Mouse (Mus musculus): ENCODE results near the gene Ccdc57.
"Not testable (repeated sequence)": the region's sequence is repeated elsewhere in the genome, so short reads cannot be mapped to it uniquely, and the experiment has no call there.

The Ccdc57 gene

DNA sequence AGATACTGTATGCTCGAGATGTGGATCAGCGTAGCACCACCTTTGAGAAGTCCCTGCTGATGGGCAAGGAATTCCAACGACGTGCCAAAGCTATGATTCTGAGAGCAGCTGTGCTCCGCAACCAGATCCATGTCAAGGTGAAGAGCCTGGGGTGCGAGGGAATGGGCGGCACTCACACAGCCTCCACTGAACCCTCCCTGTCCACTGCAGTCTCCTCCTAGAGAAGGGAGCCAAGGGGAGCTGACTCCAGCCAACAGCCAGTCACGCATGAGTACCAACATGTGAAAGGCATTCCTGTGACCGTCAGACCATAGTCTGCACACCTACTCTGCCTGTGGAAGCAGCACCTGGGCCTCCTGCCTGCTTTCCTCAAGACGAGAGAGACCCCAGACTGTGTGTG lies 144.2 kb downstream of the Ccdc57 start:
- ATAC-seq (ENCODE audit: low TSS enrichment), result not testable (repeated sequence)

- no peak for ATAC-seq (ENCODE audit: low TSS enrichment)
These were observed 147.5 kb downstream of the Ccdc57 start for GRCm38 (mm10) chr11:120785145-120785544.

DNA sequence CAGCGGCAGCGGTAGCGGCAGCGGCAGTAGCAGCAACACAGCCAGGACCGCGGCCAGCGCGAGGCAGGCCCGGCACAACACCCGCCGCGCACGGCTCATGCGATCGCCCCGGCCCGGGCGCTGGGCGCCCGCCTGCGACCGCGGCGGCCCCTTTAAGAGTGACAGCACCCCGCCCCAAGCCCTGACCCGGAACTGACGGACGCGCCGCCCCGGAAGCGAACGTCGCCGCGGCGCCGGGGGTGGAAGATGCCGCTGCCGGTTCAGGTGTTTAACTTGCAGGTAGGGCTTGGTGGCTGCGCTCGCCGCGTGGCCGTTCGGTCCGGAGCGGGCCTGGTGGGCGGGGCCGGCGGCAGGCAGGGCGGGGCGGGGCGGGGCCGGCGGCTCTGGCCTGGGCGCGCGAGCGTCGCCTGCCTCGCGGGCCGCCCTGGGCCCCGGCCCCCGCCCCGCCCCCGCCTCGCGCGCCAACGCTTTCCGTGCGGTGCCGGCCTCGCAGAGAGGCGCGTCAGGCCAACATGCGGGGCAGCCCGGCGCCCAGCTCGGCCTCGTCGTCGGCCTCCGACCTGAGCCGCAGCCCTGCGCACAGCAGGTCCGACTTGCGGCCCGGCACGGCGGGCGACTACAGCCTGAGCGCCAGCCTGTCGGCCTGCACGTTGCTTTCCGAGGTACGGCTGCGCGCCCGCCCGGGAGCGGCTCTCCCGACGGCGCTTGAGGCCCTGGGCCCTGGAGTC lies 148.4 kb downstream of the Ccdc57 start, which contains the start of the genes Rfng and Gps1:
Gene Rfng, minus strand, starts transcription at position 144 of the 728 bp plus-strand sequence.
Gene Gps1, plus strand, starts transcription at position 209 of the 728 bp plus-strand sequence.
- peak; percentile 81 for ATAC-seq (ENCODE audit: low TSS enrichment)

DNA sequence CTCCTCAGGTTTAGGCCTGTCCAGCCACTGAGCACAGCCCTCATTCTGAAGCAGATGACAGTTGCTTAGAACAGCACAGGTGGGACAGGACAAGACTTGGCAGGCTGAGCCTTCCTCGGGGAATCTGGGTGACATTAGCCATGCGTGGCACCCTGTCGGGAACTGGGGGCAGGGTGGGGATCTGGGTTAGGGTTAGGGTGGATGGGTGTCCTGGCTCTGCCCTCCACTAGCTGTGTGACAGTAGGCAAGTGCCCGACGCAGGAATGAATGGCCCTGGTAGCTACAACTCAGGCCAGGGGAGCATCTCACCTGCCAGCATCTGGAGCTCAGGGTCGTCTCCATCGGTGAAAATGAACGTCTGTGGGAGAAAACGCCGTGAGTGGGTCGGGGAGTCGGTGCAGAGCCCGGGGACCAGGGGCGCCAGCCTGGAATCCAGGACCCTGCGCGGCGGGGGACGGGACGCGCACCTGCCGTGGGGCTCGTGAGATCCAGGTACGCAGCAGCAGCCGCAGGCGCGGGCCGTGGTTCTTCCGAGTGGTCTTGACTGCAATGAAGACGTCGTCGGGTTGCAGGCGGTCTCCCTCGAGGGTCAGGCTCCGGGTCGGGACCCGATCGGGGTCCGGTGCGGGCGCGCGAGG lies 149.1 kb downstream of the Ccdc57 start:
- ATAC-seq (ENCODE audit: low TSS enrichment), result 0 out of 2 replicates have a peak, but pooled peaks have one; percentile 14

GRCm38 (mm10) chr11:120781361-120781760 lies 151.3 kb downstream of the Ccdc57 start:
- not testable (repeated sequence) for ATAC-seq (ENCODE audit: low TSS enrichment)

- no peak for ATAC-seq (ENCODE audit: low TSS enrichment)
These were observed 152.8 kb downstream of the Ccdc57 start for GRCm38 (mm10) chr11:120779876-120780275.

DNA sequence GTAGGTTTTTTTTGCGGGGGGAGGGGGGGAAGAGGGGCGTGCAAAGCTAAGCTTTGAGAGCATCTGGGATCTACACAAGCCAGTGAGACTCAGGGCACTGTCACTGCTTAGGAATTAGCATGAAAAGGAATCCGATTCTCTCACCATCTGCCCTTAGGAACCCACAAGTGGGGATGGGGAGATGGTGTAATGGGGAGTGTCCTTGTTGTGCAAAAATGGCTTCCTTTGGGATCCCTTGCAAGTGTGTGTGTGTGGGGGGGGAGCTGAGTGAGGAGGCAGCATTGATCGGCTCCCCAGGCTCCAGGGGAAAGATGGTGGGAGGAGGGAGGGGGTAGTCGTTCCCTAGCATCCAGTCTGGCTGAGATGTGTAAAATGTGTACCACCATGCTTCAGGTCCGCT lies 155.5 kb downstream of the Ccdc57 start:
- no peak for ATAC-seq (ENCODE audit: low TSS enrichment)

All from frontal cortex, adult (tissue).